Mouse (Mus musculus) ES-E14 (cell line): ENCODE measurements around the gene Olfr731. TPM values are rescaled to one million over a fixed set of nuclear protein-coding genes. Genes with fewer than 3 reads are reported as not detected.

Experiments used
- DNase-seq: peaks from one replicate; pipeline ENCODE4 v3.0.0-alpha.2; 2013; ENCODE audit warnings: low read depth, low spot score
- H3K27ac ChIP-seq: 2 replicates; pipeline ENCODE4 v1.5.1; 2012; ENCODE audit warnings: low read depth, mild to moderate bottlenecking, low read length, moderate library complexity, mixed read lengths; ENCODE audit not compliant: poor library complexity, insufficient read depth, severe bottlenecking
- H3K36me3 ChIP-seq: 2 replicates; pipeline ENCODE4 v1.6.1; 2012; ENCODE audit warnings: mild to moderate bottlenecking, low read length, moderate library complexity, mixed read lengths; ENCODE audit not compliant: control insufficient read depth, poor library complexity, insufficient read depth, severe bottlenecking
- H3K4me1 ChIP-seq, 2 experiments: fragments of 150-350 bp in 1 of 2; sonication (generic) in 1 of 2; 2 replicates each; pipeline ENCODE4 v1.6.1; 2012; ENCODE audit warnings: low read length in 2 of 2, mild to moderate bottlenecking in 1 of 2, mixed read lengths in 1 of 2; ENCODE audit not compliant: control insufficient read depth in 2 of 2, insufficient read depth in 2 of 2, poor library complexity in 1 of 2
- H3K4me3 ChIP-seq, 2 experiments: fragments of 150-350 bp in 1 of 2; sonication (generic) in 1 of 2; 2 replicates each; pipeline ENCODE4 v1.5.1; 2012; ENCODE audit warnings: low read length in 2 of 2, low read depth in 1 of 2, mild to moderate bottlenecking in 1 of 2, mixed read lengths in 1 of 2; ENCODE audit not compliant: insufficient read depth in 1 of 2, poor library complexity in 1 of 2, severe bottlenecking in 1 of 2
- H3K9ac ChIP-seq: 2 replicates; pipeline ENCODE4 v1.6.1; 2012; ENCODE audit warnings: low read depth, mild to moderate bottlenecking, low read length, mixed read lengths; ENCODE audit not compliant: poor library complexity, insufficient read depth, severe bottlenecking
- H3K9me3 ChIP-seq: fragments of 150-350 bp; sonication (generic); 2 replicates; pipeline ENCODE4 v1.6.1; 2012; ENCODE audit warnings: low read depth, mild to moderate bottlenecking, low read length; ENCODE audit not compliant: control insufficient read depth, insufficient read depth
- CHD2 ChIP-seq: IDR thresholded peaks from 2 replicates; pipeline ENCODE4 v1.6.1; 2014; ENCODE audit warnings: mild to moderate bottlenecking, low read depth, low read length, inconsistent platforms
- HCFC1 ChIP-seq: IDR thresholded peaks from 2 replicates; pipeline ENCODE4 v1.6.1; 2012; ENCODE audit warnings: low read length, inconsistent platforms, borderline replicate concordance; ENCODE audit not compliant: insufficient read depth
- MAFK ChIP-seq: IDR thresholded peaks from 2 replicates; pipeline ENCODE4 v1.6.1; 2014; ENCODE audit warnings: mild to moderate bottlenecking, low read depth, low read length, inconsistent platforms; ENCODE audit not compliant: insufficient read depth
- ZC3H11A ChIP-seq: IDR thresholded peaks from 2 replicates; pipeline ENCODE4 v1.6.1; 2012; ENCODE audit warnings: low read depth, mild to moderate bottlenecking, inconsistent platforms, low read length, borderline replicate concordance
- ZNF384 ChIP-seq: IDR thresholded peaks from 2 replicates; pipeline ENCODE4 v1.6.1; 2012; ENCODE audit warnings: low read depth, low read length, inconsistent platforms
- in situ Hi-C, 2 experiments: fragments of 600-800 bp; cut with MboI; formaldehyde crosslinking; loops; one replicate each; pipeline ENCODE4 v1.15.1; 2025; ENCODE audit warnings: low sequenced_read_pairs in 2 of 2, inconsistent platforms in 1 of 2; ENCODE audit not compliant: unreplicated experiment in 2 of 2
- total RNA-seq: library from RNA; depleted of rRNA; stranded (reverse); fragments of 300-350 nt; gene quantifications from 2 replicates; pipeline ENCODE4 v1.2.3, GENCODE M21; 2012; rRNA removed

Olfr731 gene
- total RNA-seq = not detected in 2 replicates

DNA sequence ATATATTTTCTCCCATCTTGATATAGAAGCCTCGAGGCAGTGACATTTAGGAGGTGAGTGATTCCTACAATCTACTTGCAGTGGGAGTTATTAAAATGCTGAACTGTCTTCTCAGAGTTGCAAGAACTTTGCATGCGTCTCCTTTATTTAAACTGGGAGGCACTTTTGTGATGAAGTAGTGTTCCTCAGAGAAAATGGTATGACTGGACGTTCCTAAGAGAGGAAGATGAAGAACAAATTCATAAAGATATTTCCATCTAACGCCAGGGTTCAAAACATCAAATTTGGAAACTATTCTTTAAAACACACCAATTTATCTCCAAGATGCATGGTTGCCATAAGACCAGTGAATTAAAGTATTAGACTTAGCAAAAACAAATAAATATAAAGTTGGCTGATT lies at the start of gene Olfr731:
Gene Olfr731 (minus strand): TSS at position 101 of the 400 bp plus-strand sequence.
- no peaks in the 10 kb centered on the region for H3K9me3 ChIP-seq
- H3K27ac ChIP-seq = no peak within 1 kb of the TSS
- DNase-seq = no peak
- in situ Hi-C loops = no loop called here
- no peak within 1 kb of the TSS for H3K4me3 ChIP-seq
- TF ChIP-seq ZNF384 = no peak
- no peak for TF ChIP-seq CHD2
- TF ChIP-seq MAFK = no peak
- no peak for TF ChIP-seq HCFC1
- no peak for TF ChIP-seq ZC3H11A
- H3K4me1 ChIP-seq = 0 out of 4 replicates have a peak, but pooled peaks cover 0 to 1% of the 10 kb centered on the region in 2 experiments
- no peaks in the 10 kb centered on the region for H3K36me3 ChIP-seq
- no peak within 1 kb of the TSS for H3K9ac ChIP-seq

DNA sequence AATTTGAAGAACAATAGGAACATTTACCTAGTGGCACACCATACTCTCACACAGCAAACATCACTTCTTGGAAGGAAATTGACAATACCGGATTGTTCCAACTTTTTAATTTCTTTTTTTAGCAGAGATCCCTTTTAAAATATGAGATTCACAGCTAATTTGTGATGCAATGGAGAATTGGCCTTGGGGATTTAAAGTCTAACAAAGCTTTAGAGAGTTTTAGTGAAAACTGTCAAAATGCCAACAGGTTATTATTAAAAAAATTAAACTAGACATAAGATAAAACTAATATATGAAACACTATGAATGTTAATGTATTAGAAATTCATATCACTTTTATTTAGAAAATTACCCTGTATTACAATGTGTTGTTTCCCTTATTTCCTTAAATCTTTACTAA lies 42.4 kb upstream of the Olfr731 start, which contains the start of gene Olfr732:
Gene Olfr732 (minus strand): TSS at position 101 of the 400 bp plus-strand sequence.
- H3K27ac ChIP-seq = no peak within 1 kb of the TSS
- no peaks in the 10 kb centered on the region for H3K36me3 ChIP-seq
- H3K4me1 ChIP-seq = no peaks in the 10 kb centered on the region
- TF ChIP-seq ZNF384 (no peak), MAFK (no peak), HCFC1 (no peak), ZC3H11A (no peak), CHD2 (no peak)
- no peak for DNase-seq
- H3K9ac ChIP-seq = no peak within 1 kb of the TSS
- in situ Hi-C loops = no loop called here
- H3K9me3 ChIP-seq = no peaks in the 10 kb centered on the region
- no peak within 1 kb of the TSS for H3K4me3 ChIP-seq

DNA sequence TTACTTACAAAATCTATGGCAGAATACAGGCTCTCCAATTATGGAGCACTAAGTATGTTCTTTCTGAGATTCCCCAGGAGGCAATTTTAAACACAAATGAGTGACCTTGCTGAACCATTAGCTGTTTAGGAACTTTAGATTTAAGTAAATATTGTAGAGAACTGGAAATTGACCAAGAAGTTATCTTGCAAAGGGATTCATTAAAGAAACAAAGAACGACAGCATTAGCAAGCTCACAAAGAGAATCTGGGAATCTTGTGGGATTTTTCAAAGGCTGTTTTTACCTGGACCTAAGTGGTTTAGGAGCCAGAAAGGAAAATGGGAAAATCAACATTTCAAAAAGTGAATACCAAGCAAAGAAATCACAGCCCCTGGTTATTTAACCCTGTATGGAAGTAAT lies 53.6 kb downstream of the Olfr731 start, which contains the start of gene Olfr730:
Gene Olfr730 (minus strand): TSS at position 101 of the 400 bp plus-strand sequence.
- Histone ChIP-seq H3K9me3 (peaks cover 10% of the 10 kb centered on the region), H3K27ac (no peak within 1 kb of the TSS), H3K4me3 (no peak within 1 kb of the TSS), H3K36me3 (no peaks in the 10 kb centered on the region), H3K4me1 (no peaks in the 10 kb centered on the region), H3K9ac (no peak within 1 kb of the TSS)
- TF ChIP-seq MAFK (no peak), ZC3H11A (no peak), ZNF384 (no peak), CHD2 (no peak), HCFC1 (no peak)
- in situ Hi-C loops = no loop called here
- DNase-seq = no peak

Other genes with a start within 250 kb of the Olfr731 start
- gene Olfr725, start 201.5 kb downstream of the Olfr731 start, total RNA-seq = not detected in 2 replicates
- gene Olfr726, start 150.9 kb downstream of the Olfr731 start, total RNA-seq = not detected in 2 replicates
- not detected in 2 replicates for gene Olfr727, start 118.7 kb downstream of the Olfr731 start, total RNA-seq
- not detected in 2 replicates for gene Olfr728, start 99.2 kb downstream of the Olfr731 start, total RNA-seq
- not detected in 2 replicates for gene Olfr729, start 89.0 kb downstream of the Olfr731 start, total RNA-seq
- gene Olfr730, start 53.7 kb downstream of the Olfr731 start, total RNA-seq = not detected in 2 replicates
- gene Olfr732, start 42.3 kb upstream of the Olfr731 start, total RNA-seq = not detected in 2 replicates
- gene Olfr733, start 59.7 kb upstream of the Olfr731 start, total RNA-seq = not detected in 2 replicates
- gene Olfr734, start 84.9 kb upstream of the Olfr731 start, total RNA-seq = not detected in 2 replicates
- not detected in 2 replicates for gene Olfr735, start 107.0 kb upstream of the Olfr731 start, total RNA-seq
- gene Tlr11, start 116.0 kb upstream of the Olfr731 start, total RNA-seq = not detected in 2 replicates
- gene Olfr736, start 139.3 kb upstream of the Olfr731 start, total RNA-seq = not detected in 2 replicates
- gene Olfr738, start 165.7 kb upstream of the Olfr731 start, total RNA-seq = not detected in 2 replicates
- gene Olfr739, start 176.8 kb upstream of the Olfr731 start, total RNA-seq = not detected in 2 replicates
- not detected in 2 replicates for gene Olfr740, start 203.7 kb upstream of the Olfr731 start, total RNA-seq
- gene Olfr741, start 230.9 kb upstream of the Olfr731 start, total RNA-seq = not detected in 2 replicates